Mouse (Mus musculus) heart, adult 2 months (tissue): ENCODE data around the gene Neb. TPM values are rescaled to one million over a fixed set of nuclear protein-coding genes. Genes with fewer than 3 reads are reported as not detected.

Source experiments
- DNase-seq, 2 experiments: peaks; one replicate each; pipeline ENCODE4 v3.0.0; 2021
- H3K27ac ChIP-seq: fragments of 200-600 bp; 2 replicates; pipeline ENCODE4 v1.8.1; 2022
- H3K27me3 ChIP-seq: fragments of 200-500 bp; 2 replicates; pipeline ENCODE4 v1.6.1; 2012; ENCODE audit warnings: mild to moderate bottlenecking, low read length, inconsistent platforms, mixed read lengths; ENCODE audit not compliant: control insufficient read depth, insufficient read depth
- H3K36me3 ChIP-seq: fragments of 200-500 bp; 2 replicates; pipeline ENCODE4 v1.6.1; 2012; ENCODE audit warnings: low read length, inconsistent platforms; ENCODE audit not compliant: control insufficient read depth, insufficient read depth
- H3K4me1 ChIP-seq: fragments of 200-500 bp; 2 replicates; pipeline ENCODE4 v1.6.1; 2011; ENCODE audit warnings: low read length; ENCODE audit not compliant: control insufficient read depth, insufficient read depth
- H3K4me3 ChIP-seq: fragments of 200-600 bp; 2 replicates; pipeline ENCODE4 v1.8.1; 2022
- H3K79me2 ChIP-seq: fragments of 200-500 bp; replicated peaks from 2 replicates; pipeline ENCODE4 v1.6.1; 2012; ENCODE audit warnings: mild to moderate bottlenecking, inconsistent platforms, low read length, moderate library complexity, mixed read lengths; ENCODE audit not compliant: control insufficient read depth, insufficient read depth
- H3K9ac ChIP-seq: fragments of 200-500 bp; 2 replicates; pipeline ENCODE4 v1.6.1; 2012; ENCODE audit warnings: low read depth, mild to moderate bottlenecking, control low read depth, inconsistent platforms, low read length, mixed read lengths
- CTCF ChIP-seq: fragments of 200-600 bp; IDR thresholded peaks from 2 replicates; pipeline ENCODE4 v1.8.1; 2022; ENCODE audit warnings: antibody characterized with exemption, mild to moderate bottlenecking, moderate library complexity
- EP300 ChIP-seq: fragments of 200-500 bp; IDR thresholded peaks from 2 replicates; pipeline ENCODE4 v1.6.1; 2011; ENCODE audit warnings: low read depth, low read length, control low read depth; ENCODE audit not compliant: insufficient read depth
- POLR2A ChIP-seq: fragments of 200-500 bp; IDR thresholded peaks from 2 replicates; pipeline ENCODE4 v1.6.1; 2011; ENCODE audit warnings: mild to moderate bottlenecking, low read depth, low read length, control low read depth; ENCODE audit not compliant: insufficient read depth
- WGBS: fragments of 180-500 bp; shearing (Covaris S2); methylation state at CpG from one replicate; pipeline ENCODE4 v1.1.7; 2018; 5-methylcytosine and 5-hydroxymethylcytosine counted together
- intact Hi-C: fragments of 180-260 bp; cut with DNase I; formaldehyde crosslinking; loops from one replicate; pipeline ENCODE4 v1.15.1; 2025
- polyA plus RNA-seq: library from polyadenylated mRNA; depleted of rRNA; stranded (reverse); fragments of >200 nt; gene quantifications from 2 replicates; pipeline ENCODE4 v1.2.3, GENCODE M21; 2012
- total RNA-seq, 2 experiments: library from RNA; stranded (reverse); gene quantifications; 2 replicates each; pipeline ENCODE4 v1.2.3; 2021

Gene Neb
- total and polyA plus RNA-seq, 3 experiments: 1.0 to 10.2 (median 7.6) TPM

DNA sequence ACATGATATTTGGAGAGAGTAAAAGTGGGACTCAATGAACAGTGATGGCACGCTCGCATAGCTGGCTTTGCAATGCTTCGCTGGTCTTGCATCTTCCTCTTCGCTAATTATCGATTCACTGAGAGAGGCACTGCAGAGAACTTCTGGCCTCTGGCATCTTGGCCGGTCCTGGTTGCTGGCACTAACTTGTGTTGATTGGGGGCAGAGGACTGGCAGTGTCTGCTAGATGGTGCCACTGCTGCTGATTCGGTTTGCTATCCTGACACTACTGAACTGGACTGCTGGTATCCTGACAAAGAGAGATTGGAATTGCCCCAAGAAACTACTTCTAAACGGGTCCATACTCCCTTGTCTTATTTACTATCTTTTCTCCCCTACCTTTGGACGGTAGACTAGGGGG, 17.2 kb downstream of the Neb start:
- H3K79me2 ChIP-seq: no peaks in the 10 kb centered on the region
- no peaks in the 10 kb centered on the region for H3K36me3 ChIP-seq
- H3K4me3 ChIP-seq: no peak overlapping the region
- no peaks in the 10 kb centered on the region for H3K4me1 ChIP-seq
- intact Hi-C loops: loop anchor here (5.0 to 10.0 kb wide), 2 partner anchors 46 to 1226 kb away; no protein-coding TSS in a partner anchor
- 71% methylated on average over 9 of the region's 9 CpGs for WGBS
- no peak overlapping the region for H3K9ac ChIP-seq
- DNase-seq: no peak
- TF ChIP-seq CTCF (no peak), EP300 (no peak), POLR2A (no peak)
- no peaks in the 10 kb centered on the region for H3K27me3 ChIP-seq
- no peak overlapping the region for H3K27ac ChIP-seq

- WGBS: 83% methylated on average over 1 of the region's 1 CpGs
Measured at GRCm38 (mm10) chr2:52359722-52360121, 18.6 kb downstream of the Neb start.

DNA sequence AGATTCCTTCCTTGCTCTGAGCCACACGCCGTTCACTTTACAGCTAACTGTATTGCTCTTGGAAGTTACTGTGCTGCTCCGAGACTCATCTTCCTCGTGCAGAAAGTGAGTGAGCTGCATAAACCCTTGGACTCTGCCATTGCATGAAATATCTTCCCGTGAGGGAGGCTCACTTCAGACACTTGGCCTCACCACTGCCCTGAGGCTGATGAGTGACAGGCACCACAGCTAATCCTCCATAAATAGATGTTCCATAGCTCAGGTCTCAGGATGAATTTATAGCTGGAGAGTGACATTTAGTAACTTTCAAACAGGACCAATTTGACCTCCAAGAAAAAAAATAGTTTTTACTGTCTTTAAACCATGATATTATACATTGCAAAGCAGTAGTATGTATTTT, 20.1 kb downstream of the Neb start:
- no peak for DNase-seq
- 76% methylated on average over 5 of the region's 5 CpGs for WGBS
- TF ChIP-seq POLR2A: no peak
- TF ChIP-seq EP300: no peak
- TF ChIP-seq CTCF: no peak
- no peak overlapping the region for H3K27ac ChIP-seq
- intact Hi-C loops: no loop called here
- no peak overlapping the region for H3K9ac ChIP-seq
- H3K36me3 ChIP-seq: no peaks in the 10 kb centered on the region
- H3K27me3 ChIP-seq: no peaks in the 10 kb centered on the region
- H3K4me1 ChIP-seq: no peaks in the 10 kb centered on the region
- no peaks in the 10 kb centered on the region for H3K79me2 ChIP-seq
- H3K4me3 ChIP-seq: no peak overlapping the region

More at GRCm38 (mm10) chr2:52359722-52360121, 18.6 kb downstream of the Neb start:
- Histone ChIP-seq H3K27me3 (no peaks in the 10 kb centered on the region), H3K36me3 (no peaks in the 10 kb centered on the region), H3K4me1 (no peaks in the 10 kb centered on the region), H3K27ac (no peak overlapping the region), H3K79me2 (no peaks in the 10 kb centered on the region), H3K9ac (no peak overlapping the region), H3K4me3 (no peak overlapping the region)
- TF ChIP-seq EP300 (no peak), POLR2A (no peak), CTCF (no peak)
- DNase-seq: no peak
- intact Hi-C loops: loop anchor here (5.0 to 10.0 kb wide), 2 partner anchors 48 to 1225 kb away; no protein-coding TSS in a partner anchor

DNA sequence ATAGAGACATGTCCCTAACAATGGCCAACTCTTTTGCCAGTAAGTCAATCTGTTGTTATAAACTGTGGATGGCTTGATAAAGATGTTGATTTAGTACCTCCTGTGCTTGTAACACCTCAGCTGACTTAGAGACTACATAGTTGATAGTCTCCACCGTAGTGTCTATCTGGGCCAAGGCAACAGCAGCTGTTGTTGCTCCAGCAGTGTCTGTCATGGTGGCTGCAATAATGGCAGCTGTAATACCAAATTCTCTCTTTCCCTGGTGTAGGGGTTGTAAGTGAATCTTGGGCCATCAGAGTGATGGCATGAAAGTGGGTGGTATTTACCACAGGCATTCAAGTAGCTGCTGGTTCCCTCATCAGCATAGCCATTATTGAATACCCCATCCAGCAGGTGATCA, 27.2 kb downstream of the Neb start:
- intact Hi-C loops: no loop called here
- no peak overlapping the region for H3K27ac ChIP-seq
- no peaks in the 10 kb centered on the region for H3K4me1 ChIP-seq
- no peaks in the 10 kb centered on the region for H3K36me3 ChIP-seq
- DNase-seq: no peak
- H3K4me3 ChIP-seq: no peak overlapping the region
- no peaks in the 10 kb centered on the region for H3K27me3 ChIP-seq
- H3K9ac ChIP-seq: no peak overlapping the region
- 70% methylated on average over 1 of the region's 1 CpGs for WGBS
- H3K79me2 ChIP-seq: no peaks in the 10 kb centered on the region
- TF ChIP-seq EP300 (no peak), POLR2A (no peak), CTCF (no peak)

DNA sequence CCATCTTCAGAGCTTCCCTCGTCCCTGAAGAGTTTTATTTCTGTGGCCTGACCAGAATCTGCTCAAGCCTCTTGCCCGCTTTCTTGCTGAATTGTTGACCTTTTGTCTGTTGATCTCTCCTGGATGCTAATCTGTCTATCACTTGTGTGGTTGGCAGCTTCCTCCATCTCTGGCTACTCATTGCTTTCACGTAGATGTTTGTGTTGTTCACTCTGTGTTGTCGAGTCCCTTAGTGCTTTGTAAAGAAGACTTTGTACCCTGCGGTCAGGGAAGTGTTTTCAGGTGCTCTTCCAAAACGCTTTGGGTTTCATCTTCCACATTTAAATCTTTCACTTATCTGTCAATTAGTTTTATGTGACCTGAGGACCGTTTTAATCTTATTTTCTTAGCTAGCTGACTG, 37.3 kb downstream of the Neb start:
- intact Hi-C loops: no loop called here
- 75% methylated on average over 7 of the region's 7 CpGs for WGBS
- TF ChIP-seq EP300: no peak
- TF ChIP-seq POLR2A: no peak
- TF ChIP-seq CTCF: no peak
- DNase-seq: no peak
- Histone ChIP-seq H3K27me3 (no peaks in the 10 kb centered on the region), H3K36me3 (no peaks in the 10 kb centered on the region), H3K9ac (no peak overlapping the region), H3K4me1 (no peaks in the 10 kb centered on the region), H3K79me2 (no peaks in the 10 kb centered on the region), H3K4me3 (no peak overlapping the region), H3K27ac (no peak overlapping the region)

DNA sequence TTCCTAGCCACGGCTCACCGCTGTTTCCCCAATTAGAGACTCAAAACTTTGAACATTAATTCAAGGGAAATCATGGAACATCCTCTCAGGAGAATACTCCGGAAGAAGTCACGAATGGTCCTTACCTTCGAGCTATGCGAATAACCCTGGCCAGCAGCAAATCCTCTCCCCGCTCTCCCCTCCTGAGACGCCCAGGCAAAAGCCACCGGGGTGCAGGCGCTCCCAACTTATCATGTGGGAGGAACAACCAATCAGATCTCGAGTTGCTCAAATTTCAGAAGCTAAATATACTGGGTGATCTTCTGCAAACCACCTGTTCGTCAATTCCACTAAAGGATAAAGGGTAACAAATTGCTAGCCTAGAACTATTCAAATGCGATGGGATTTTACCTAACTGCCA, 42.7 kb downstream of the Neb start:
- Histone ChIP-seq H3K36me3 (no peaks in the 10 kb centered on the region), H3K4me3 (no peak overlapping the region), H3K27ac (no peak overlapping the region), H3K27me3 (no peaks in the 10 kb centered on the region), H3K9ac (no peak overlapping the region), H3K4me1 (no peaks in the 10 kb centered on the region; the same call in 1 of the 2 replicates), H3K79me2 (no peaks in the 10 kb centered on the region)
- TF ChIP-seq EP300 (no peak), POLR2A (no peak), CTCF (no peak)
- WGBS: 87% methylated on average over 13 of the region's 13 CpGs
- intact Hi-C loops: no loop called here
- no peak for DNase-seq

GRCm38 (mm10) chr2:52335087-52335486, 43.2 kb downstream of the Neb start:
- Histone ChIP-seq H3K36me3 (no peaks in the 10 kb centered on the region), H3K79me2 (no peaks in the 10 kb centered on the region), H3K4me3 (no peak overlapping the region), H3K4me1 (no peaks in the 10 kb centered on the region; the same call in 1 of the 2 replicates), H3K27me3 (no peaks in the 10 kb centered on the region), H3K9ac (no peak overlapping the region), H3K27ac (no peak overlapping the region)
- WGBS: 87% methylated on average over 8 of the region's 8 CpGs
- intact Hi-C loops: no loop called here
- TF ChIP-seq POLR2A (no peak), CTCF (no peak), EP300 (no peak)
- no peak for DNase-seq
